Mouse (Mus musculus) bone marrow macrophage, adult 2 months (primary cell): ENCODE measurements around the gene Notum.

Experiments used
- CTCF ChIP-seq: IDR thresholded peaks from 2 replicates; pipeline ENCODE4 v1.5.1; 2012; ENCODE audit warnings: low read depth, mild to moderate bottlenecking, low read length, moderate library complexity
- POLR2A ChIP-seq: IDR thresholded peaks from 2 replicates; pipeline ENCODE4 v1.6.1; 2012; ENCODE audit warnings: mild to moderate bottlenecking, low read depth, low read length, borderline replicate concordance

DNA sequence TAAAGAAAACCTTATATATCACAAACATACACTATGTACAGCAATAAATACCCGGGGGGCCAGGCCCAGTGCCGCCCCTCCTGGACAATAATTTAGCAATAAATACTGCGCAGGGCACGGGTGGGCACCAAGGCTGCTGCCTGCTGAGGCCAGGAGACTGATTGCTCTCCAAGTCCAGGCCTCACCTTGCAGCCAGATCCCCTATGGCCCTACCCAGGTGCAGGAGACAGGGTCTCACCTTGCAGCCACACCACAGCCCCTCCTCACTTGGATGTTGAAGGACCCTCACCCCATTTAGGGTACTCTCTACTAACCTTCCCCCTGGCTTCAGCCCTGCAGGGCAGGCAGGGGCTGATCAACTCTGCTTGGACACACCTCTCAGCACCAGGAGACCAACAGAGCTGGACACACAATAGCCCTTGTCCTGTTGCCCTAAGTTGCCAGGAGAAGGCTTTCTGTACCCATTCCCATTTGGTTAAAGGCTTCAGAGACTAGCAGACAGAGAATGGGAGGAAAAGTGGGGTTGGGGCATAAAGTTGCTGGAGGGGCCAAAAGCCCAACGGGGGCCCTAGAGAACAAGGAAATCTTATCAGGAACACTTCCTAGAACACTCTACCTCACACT is 35.7 kb downstream of the Notum start, which contains the start of gene Sirt7:
- no peak for TF ChIP-seq CTCF
- no peak for TF ChIP-seq POLR2A
